Mouse (Mus musculus) heart, embryonic 12.5 days (tissue): ENCODE measurements around the gene B830017H08Rik. TPM values are rescaled to one million over a fixed set of nuclear protein-coding genes. Genes with fewer than 3 reads are reported as not detected.
A peak's percentile ranks its signal among the peaks of the same experiment; 100 is the strongest.

ENCODE experiments used
- ATAC-seq: fragments of 200-750 bp; cut with Nextera tagmentation; 2 replicates; pipeline ENCODE4 v1.8.0; 2017; ENCODE audit warnings: moderate TSS enrichment, moderate library complexity; ENCODE audit not compliant: insufficient number of reproducible peaks, low FRiP score
- H3K27ac ChIP-seq: fragments of 300-500 bp; sonication (generic); 2 replicates; pipeline ENCODE4 v1.5.1; 2016; ENCODE audit warnings: mild to moderate bottlenecking, moderate library complexity; ENCODE audit not compliant: poor library complexity, severe bottlenecking
- H3K27me3 ChIP-seq: fragments of 300-500 bp; sonication (generic); replicated peaks from 2 replicates; pipeline ENCODE4 v1.6.1; 2016; ENCODE audit warnings: mild to moderate bottlenecking, moderate library complexity
- H3K36me3 ChIP-seq: fragments of 300-500 bp; sonication (generic); 2 replicates; pipeline ENCODE4 v1.6.1; 2016; ENCODE audit warnings: mild to moderate bottlenecking, moderate library complexity
- H3K4me1 ChIP-seq: fragments of 300-500 bp; sonication (generic); replicated peaks from 2 replicates; pipeline ENCODE4 v1.6.1; 2016; ENCODE audit warnings: mild to moderate bottlenecking
- H3K4me2 ChIP-seq: fragments of 300-500 bp; sonication (generic); 2 replicates; pipeline ENCODE4 v1.6.1; 2016; ENCODE audit warnings: mild to moderate bottlenecking, moderate library complexity
- H3K4me3 ChIP-seq: fragments of 300-500 bp; sonication (generic); 2 replicates; pipeline ENCODE4 v1.5.1; 2016; ENCODE audit warnings: mild to moderate bottlenecking
- H3K9ac ChIP-seq: fragments of 300-500 bp; sonication (generic); 2 replicates; pipeline ENCODE4 v1.6.1; 2016; ENCODE audit warnings: mild to moderate bottlenecking, moderate library complexity
- H3K9me3 ChIP-seq: fragments of 300-500 bp; sonication (generic); replicated peaks from 2 replicates; pipeline ENCODE4 v1.6.1; 2016; ENCODE audit warnings: mild to moderate bottlenecking, moderate library complexity
- WGBS: fragments of 180-500 bp; shearing (Covaris S2); methylation state at CpG from one replicate; pipeline ENCODE4 v1.1.7; 2016; 5-methylcytosine and 5-hydroxymethylcytosine counted together
- polyA plus RNA-seq: library from polyadenylated mRNA; unstranded; fragments of >200 nt; fragmentation: Nextera tagmentation; extraction: Ambion mirVana; gene quantifications from 2 replicates; pipeline ENCODE4 v1.2.1, GENCODE M21; 2016

B830017H08Rik gene
- polyA plus RNA-seq, 1 experiment from 2014 or later = not detected

DNA sequence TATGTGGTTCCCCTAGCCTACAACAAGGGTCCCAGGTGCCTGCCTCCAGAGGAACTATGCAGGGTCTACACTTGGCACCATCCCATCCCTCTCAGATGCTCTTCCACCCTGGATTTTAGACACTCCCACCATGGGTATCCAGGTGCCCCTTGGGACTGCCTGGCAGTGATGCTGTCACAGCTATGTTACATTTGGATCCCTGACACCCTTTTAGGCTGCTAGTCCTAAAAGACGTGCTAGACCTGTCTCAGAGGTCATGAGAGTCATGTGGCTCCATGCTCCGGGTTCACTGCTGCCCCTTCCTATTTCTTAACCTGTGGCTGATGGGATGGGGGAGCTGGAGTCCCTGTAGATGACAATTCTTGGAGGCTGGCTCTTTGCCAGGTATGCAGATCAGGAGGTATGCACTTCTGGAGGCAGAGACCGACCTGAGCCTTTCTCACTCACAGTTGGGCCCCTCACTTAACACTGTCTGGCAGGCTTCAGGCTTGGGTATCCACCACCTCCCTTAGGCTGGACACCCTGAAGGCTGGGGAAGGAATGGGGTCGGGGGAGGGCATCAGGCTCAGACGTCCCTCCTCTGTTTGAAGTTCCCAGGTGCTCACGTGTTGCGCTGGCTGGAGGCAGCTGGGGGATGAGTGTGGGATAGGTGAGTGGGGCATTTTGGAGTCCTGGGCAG lies 31.0 kb upstream of the B830017H08Rik start:
- ATAC-seq = no peak
- no peak overlapping the region for H3K9ac ChIP-seq

DNA sequence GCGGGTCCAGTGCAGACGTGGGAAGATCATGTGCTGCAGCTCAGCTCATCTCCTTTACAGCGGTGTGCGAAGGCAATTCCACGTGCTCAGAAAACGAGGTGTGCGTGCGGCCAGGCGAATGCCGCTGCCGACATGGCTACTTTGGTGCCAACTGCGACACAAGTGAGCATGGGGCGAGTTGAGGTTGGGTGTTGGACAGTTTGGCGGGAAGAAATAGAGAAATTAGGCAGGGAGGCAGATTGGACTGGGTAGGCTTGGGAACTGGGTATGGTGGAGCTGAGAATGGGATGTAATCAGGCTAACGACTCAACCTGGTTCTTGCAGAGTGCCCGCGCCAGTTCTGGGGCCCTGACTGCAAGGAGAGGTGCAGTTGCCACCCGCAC lies 30.5 kb upstream of the B830017H08Rik start:
- Histone ChIP-seq H3K4me3 (peak overlapping the region; percentile 44), H3K4me1 (peaks cover 70% of the 10 kb centered on the region), H3K9me3 (no peaks in the 10 kb centered on the region), H3K27ac (no peak overlapping the region), H3K36me3 (no peaks in the 10 kb centered on the region; the same call in 1 of the 2 replicates), H3K4me2 (peak overlapping the region; percentile 74), H3K9ac (peak overlapping the region; percentile 48; the same call in 1 of the 2 replicates), H3K27me3 (peaks cover 84% of the 10 kb centered on the region)
- no peak for ATAC-seq
- WGBS = 13% methylated on average over 18 of the region's 18 CpGs

More for the DNA sequence above, 31.0 kb upstream of the B830017H08Rik start:
- Histone ChIP-seq H3K4me1 (peaks cover 68% of the 10 kb centered on the region), H3K4me3 (0 out of 2 replicates have a peak overlapping the region, but pooled peaks have one; percentile 44), H3K27me3 (peaks cover 86% of the 10 kb centered on the region), H3K36me3 (no peaks in the 10 kb centered on the region; the same call in 1 of the 2 replicates), H3K9me3 (no peaks in the 10 kb centered on the region), H3K27ac (no peak overlapping the region), H3K4me2 (peak overlapping the region; percentile 74; the same call in 1 of the 2 replicates)
- WGBS = 11% methylated on average over 7 of the region's 7 CpGs

DNA sequence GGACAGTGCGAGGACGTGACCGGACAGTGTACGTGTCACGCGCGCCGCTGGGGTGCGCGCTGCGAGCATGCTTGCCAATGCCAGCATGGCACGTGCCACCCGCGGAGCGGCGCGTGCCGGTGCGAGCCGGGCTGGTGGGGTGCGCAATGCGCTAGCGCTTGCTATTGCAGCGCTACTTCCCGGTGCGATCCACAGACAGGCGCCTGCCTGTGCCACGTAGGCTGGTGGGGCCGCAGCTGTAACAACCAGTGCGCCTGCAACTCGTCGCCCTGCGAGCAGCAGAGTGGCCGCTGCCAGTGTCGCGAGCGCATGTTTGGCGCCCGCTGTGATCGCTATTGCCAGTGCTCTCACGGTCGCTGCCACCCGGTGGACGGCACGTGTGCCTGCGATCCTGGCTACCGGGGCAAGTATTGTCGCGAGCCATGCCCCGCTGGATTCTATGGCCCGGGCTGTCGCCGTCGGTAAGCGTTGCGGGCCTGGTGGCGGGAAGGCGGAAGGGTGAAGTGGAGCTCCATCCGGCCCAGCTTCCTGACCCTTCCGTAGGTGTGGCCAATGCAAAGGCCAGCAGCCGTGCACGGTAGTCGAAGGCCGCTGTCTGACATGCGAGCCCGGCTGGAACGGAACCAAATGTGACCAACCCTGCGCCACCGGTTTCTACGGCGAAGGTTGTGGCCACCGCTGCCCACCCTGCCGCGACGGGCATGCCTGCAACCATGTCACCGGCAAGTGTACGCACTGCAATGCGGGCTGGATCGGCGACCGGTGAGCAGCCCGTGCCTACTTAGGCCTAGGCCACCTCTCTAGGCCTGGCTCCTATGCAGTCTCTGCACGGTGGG lies 29.9 kb upstream of the B830017H08Rik start:
- 5% methylated on average over 83 of the region's 83 CpGs for WGBS
- Histone ChIP-seq H3K4me2 (peak overlapping the region; percentile 74), H3K27ac (no peak overlapping the region), H3K9ac (peak overlapping the region; percentile 48), H3K4me1 (peaks cover 70% of the 10 kb centered on the region), H3K9me3 (no peaks in the 10 kb centered on the region), H3K36me3 (peaks cover 3% of the 10 kb centered on the region; the same call in 1 of the 2 replicates), H3K27me3 (peaks cover 83% of the 10 kb centered on the region), H3K4me3 (peak overlapping the region; percentile 44)
- no peak for ATAC-seq

DNA sequence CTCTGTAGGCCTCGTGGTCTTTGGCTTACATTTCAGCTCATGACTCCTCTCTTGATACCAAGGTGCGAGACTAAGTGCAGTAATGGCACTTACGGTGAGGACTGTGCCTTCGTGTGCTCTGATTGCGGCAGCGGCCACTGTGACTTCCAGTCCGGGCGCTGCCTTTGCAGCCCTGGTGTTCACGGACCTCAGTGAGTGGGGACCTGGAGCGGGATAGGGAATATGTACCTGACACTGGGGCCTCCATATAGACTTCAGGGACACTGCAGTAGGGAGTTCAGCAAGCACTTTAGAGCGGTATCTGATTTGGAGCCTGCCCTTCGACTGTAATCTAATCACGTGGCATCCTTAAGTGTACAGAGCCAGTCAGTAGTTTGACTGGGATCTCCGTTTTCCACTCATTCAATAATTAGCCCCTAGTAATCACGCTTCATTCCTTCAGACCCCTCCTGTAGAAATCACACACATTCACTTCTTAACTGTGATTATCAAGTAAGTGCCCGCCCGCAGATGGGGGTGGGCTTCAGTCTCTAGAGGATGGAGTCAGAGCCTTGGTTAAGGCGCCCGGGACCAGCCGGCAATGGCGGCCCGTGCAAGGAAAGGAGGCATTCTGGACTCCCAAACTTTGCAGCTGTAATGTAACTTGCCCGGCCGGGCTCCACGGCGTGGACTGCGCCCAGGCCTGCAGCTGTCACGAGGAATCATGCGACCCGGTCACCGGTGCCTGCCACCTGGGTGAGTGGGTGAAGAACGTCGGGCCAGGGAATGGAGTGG lies 29.1 kb upstream of the B830017H08Rik start:
- Histone ChIP-seq H3K36me3 (peaks cover 3% of the 10 kb centered on the region; the same call in 1 of the 2 replicates), H3K4me2 (peak overlapping the region; percentile 74), H3K4me1 (peaks cover 66% of the 10 kb centered on the region), H3K9me3 (no peaks in the 10 kb centered on the region), H3K9ac (peak overlapping the region; percentile 48; the same call in 1 of the 2 replicates), H3K4me3 (peak overlapping the region; percentile 44), H3K27me3 (peaks cover 86% of the 10 kb centered on the region), H3K27ac (no peak overlapping the region)
- 20% methylated on average over 33 of the region's 33 CpGs for WGBS
- ATAC-seq = no peak

DNA sequence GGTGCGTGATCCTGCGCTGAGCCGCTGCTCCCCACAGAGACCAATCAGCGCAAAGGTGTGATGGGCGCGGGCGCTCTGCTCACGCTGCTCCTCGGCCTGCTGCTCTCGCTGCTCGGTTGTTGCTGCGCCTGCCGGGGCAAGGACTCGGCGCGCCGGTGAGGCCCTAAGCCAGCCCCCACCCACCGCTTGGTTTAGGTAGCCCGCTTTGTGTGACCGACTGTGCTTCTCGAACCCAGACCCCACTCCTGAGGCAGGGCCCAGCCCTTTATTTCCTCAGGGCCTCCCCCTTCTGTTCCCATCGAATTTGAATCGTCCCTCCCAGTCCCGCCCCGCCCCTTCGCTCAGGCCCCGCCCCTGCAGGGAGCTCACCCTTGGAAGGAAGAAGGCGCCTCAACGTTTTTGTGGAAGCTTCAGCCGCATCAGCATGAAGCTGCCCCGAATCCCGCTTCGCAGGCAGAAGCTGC lies 28.4 kb upstream of the B830017H08Rik start:
- no peaks in the 10 kb centered on the region for H3K9me3 ChIP-seq
- peaks cover 3% of the 10 kb centered on the region; the same call in 1 of the 2 replicates for H3K36me3 ChIP-seq
- H3K27ac ChIP-seq = no peak overlapping the region
- 6% methylated on average over 33 of the region's 33 CpGs for WGBS
- H3K4me2 ChIP-seq = peak overlapping the region; percentile 70
- H3K4me1 ChIP-seq = peaks cover 65% of the 10 kb centered on the region
- H3K4me3 ChIP-seq = peak overlapping the region; percentile 40
- 0 out of 2 replicates have a peak overlapping the region, but pooled peaks have one; percentile 37 for H3K9ac ChIP-seq
- no peak for ATAC-seq
- peaks cover 85% of the 10 kb centered on the region for H3K27me3 ChIP-seq

DNA sequence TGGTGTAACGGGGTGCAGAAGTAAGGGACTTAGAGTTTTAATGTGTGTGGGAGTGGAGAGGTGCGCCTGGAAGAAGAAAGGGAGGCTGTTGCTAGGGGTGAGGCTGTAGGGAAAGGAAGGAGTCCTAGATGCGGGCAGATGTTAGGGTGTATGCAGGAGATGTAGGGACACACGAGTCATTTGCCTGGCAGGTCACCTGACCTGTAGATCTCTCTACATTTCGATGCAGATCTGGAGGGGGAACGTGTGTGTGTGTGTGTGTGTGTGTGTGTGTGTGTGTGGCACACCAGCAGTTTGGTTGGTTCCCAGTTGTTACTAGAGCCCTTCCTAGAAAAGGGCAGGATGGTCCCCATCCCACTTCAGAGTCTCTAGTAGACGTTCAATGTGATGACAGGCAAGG lies 27.9 kb upstream of the B830017H08Rik start:
- Histone ChIP-seq H3K4me2 (peak overlapping the region; percentile 70), H3K27ac (no peak overlapping the region), H3K27me3 (peaks cover 80% of the 10 kb centered on the region), H3K9me3 (no peaks in the 10 kb centered on the region), H3K4me1 (peaks cover 68% of the 10 kb centered on the region), H3K36me3 (peaks cover 3% of the 10 kb centered on the region; the same call in 1 of the 2 replicates), H3K9ac (no peak overlapping the region), H3K4me3 (no peak overlapping the region)
- WGBS = 28% methylated on average over 7 of the region's 7 CpGs
- ATAC-seq = no peak

DNA sequence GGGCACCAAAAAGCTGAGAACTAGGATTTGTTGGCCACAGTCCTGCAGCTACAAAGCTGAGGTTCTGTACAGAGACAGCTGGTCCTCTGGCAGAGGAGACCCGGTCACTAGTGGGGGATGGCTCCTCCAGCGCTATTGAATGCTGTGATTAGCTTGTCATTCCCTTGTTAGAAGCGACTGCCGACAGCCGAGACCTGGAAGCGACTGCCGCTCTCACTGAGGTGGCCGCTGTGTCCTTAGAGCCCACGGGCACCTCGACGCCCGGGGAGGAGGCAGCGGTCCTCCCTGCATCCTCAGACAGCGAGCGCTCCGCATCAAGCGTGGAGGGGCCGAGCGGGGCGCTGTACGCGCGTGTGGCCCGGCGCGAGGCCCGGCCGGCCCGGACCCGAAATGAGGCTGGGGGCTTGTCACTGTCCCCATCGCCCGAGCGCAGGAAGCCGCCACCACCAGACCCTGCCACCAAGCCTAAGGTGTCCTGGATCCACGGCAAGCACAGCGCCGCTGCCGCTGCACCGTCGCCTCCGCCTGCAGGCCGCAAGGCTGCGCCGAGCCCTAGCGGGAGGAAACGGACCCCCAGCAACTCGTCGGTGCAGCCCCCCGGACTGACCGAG lies 26.2 kb upstream of the B830017H08Rik start:
- peaks cover 63% of the 10 kb centered on the region for H3K27me3 ChIP-seq
- no peak for ATAC-seq
- H3K36me3 ChIP-seq = peaks cover 3% of the 10 kb centered on the region; the same call in 1 of the 2 replicates
- no peaks in the 10 kb centered on the region for H3K9me3 ChIP-seq
- H3K27ac ChIP-seq = no peak overlapping the region
- 8% methylated on average over 50 of the region's 50 CpGs for WGBS
- peak overlapping the region; percentile 52 for H3K4me3 ChIP-seq
- peak overlapping the region; percentile 72 for H3K9ac ChIP-seq
- peak overlapping the region; percentile 95 for H3K4me2 ChIP-seq
- H3K4me1 ChIP-seq = peaks cover 71% of the 10 kb centered on the region

DNA sequence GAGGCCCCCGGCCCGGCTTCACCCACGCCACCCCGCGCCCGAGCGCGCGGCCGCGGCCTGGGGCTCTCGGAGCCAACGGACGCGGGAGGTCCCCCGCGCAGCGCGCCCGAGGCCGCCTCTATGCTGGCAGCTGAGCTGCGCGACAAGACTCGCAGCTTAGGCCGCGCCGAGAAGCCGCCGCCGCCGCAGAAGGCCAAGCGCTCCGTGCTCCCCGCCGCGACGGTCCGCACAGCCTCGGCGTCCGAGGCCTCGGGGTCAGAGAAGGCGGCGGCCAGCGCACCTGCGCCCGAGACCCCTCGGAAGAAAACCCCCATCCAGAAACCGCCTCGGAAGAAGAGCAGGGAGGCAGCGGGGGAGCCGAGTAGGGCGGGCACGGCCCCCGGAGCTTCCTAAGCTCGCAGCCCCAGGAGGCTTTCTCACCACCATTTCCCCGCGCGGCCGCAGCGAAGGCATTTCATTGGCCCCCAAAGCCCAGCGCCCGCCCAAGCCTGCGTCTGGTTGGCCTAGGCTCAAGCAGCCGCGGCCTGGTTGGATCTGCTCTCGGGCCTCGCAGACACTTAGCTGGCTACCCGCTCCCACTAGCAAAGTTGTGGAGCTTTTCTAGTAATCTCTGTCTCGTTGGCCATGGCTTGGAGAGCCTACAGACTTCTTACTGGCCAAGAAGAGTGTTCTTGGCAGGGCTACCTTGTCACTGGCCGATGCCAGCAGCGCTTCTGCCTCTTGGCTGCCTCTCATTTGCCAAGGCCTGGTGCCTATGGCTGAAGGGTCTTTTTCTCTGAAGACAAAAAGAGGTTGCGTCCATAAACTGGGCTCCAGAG lies 25.5 kb upstream of the B830017H08Rik start:
- H3K27ac ChIP-seq = peak overlapping the region; percentile 13; the same call in 1 of the 2 replicates
- peaks cover 3% of the 10 kb centered on the region; the same call in 1 of the 2 replicates for H3K36me3 ChIP-seq
- peak; percentile 68 for ATAC-seq
- peak overlapping the region; percentile 95 for H3K4me2 ChIP-seq
- 6% methylated on average over 68 of the region's 73 CpGs for WGBS
- no peaks in the 10 kb centered on the region for H3K9me3 ChIP-seq
- H3K9ac ChIP-seq = peak overlapping the region; percentile 72
- peaks cover 67% of the 10 kb centered on the region for H3K4me1 ChIP-seq
- H3K4me3 ChIP-seq = peak overlapping the region; percentile 52
- H3K27me3 ChIP-seq = peaks cover 56% of the 10 kb centered on the region

DNA sequence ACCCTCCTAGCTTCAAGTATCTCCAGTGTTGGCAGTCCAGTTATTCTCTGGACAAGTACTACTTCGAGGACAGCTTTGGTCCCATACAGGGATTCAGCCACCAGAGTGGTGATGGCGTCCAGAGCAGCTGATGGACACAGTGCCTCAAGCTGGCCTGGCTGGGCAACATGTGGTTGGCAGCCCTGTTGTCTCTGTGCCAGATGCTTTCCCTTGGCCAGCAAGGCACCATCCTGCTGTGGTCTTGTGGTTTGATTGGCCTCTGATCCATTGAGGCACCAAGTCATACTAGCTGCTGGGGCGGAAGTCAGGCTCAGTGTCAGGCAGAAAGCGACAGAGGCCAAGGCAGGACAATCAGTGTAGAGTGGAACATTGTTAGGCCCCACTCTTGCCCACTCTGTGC lies 23.8 kb upstream of the B830017H08Rik start:
- peak overlapping the region; percentile 41; the same call in 1 of the 2 replicates for H3K27ac ChIP-seq
- H3K27me3 ChIP-seq = peaks cover 46% of the 10 kb centered on the region
- ATAC-seq = no peak
- H3K4me3 ChIP-seq = no peak overlapping the region
- peaks cover 3% of the 10 kb centered on the region; the same call in 1 of the 2 replicates for H3K36me3 ChIP-seq
- H3K9ac ChIP-seq = peak overlapping the region; percentile 18; the same call in 1 of the 2 replicates
- no peak overlapping the region for H3K4me2 ChIP-seq
- peaks cover 59% of the 10 kb centered on the region for H3K4me1 ChIP-seq
- no peaks in the 10 kb centered on the region for H3K9me3 ChIP-seq
- WGBS = 75% methylated on average over 4 of the region's 4 CpGs
